Mouse (Mus musculus): ENCODE results near the gene Smyd3. TPM values are rescaled to one million over a fixed set of nuclear protein-coding genes. Genes with fewer than 3 reads are reported as not detected.

Smyd3 gene
- polyA plus RNA-seq, 1 experiment from 2014 or later, result 36.2 TPM

GRCm38 (mm10) chr1:179041231-179041904 is 476.5 kb downstream of the Smyd3 start:
- no peak for DNase-seq (ENCODE audit: low spot score)

GRCm38 (mm10) chr1:179038801-179039200 is 479.0 kb downstream of the Smyd3 start:
- DNase-seq (ENCODE audit: low spot score), result no peak

DNA sequence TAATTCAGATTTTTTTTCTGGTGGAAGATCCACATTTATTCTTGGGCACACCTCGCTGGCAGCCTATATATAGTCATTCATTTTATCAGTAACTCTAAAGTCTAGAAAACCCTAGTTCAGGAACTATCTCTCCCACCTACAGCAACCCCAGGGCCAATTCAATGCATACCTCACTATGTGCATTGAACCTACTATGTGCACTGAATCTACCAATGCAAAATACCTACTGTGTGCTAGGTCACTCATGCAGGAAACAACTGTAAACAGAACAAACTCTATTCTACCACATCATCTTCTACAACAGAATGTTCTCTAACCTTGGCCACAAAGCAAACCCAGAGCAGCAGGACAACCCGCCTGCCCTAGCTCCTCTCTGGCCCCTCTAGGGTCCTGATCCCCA is 484.9 kb downstream of the Smyd3 start:
- no peak for DNase-seq (ENCODE audit: low spot score)

GRCm38 (mm10) chr1:179031581-179031980 is 486.3 kb downstream of the Smyd3 start:
- no peak for DNase-seq (ENCODE audit: low spot score)

GRCm38 (mm10) chr1:179026614-179027013 is 491.2 kb downstream of the Smyd3 start:
- DNase-seq (ENCODE audit: low spot score), result no peak

DNA sequence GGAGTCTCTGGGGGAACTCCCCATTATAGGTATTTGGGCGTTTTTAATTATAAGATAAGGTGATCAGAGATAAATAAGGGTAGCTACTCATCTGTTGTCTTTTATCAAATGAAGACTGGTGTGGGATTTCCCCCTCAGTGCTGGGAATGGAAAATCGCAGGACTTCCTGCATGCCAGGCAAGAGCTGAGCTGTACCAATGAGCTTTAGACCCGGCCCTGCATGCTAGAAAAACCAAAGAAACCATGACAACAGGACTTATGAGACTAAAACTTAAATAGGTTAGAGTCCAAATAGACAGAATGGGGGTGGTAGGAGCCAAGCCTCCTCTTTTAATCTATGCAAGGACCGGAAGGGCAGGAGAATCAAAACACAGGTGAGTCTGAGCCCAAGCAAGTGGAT is 492.7 kb downstream of the Smyd3 start:
- no peak for DNase-seq (ENCODE audit: low spot score)

DNA sequence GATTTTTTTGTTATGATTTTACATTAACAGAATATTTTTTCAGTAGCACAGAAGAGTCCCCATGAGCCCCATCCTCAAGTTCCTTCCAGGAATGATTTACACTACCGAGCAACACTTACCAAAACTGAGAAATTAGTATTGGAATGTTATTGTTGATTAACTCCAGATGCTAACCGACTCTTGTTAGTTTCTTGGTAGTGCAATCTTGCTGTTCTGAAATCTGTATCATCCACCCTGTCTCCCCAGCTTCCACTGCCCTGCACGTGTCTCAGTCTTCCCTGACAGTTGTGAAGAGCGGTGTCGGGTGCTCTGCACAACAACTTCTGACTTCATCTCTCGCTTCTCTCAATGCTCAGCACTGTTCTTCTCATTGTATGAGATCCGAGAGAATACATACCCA is 494.4 kb downstream of the Smyd3 start:
- DNase-seq (ENCODE audit: low spot score), result no peak

- DNase-seq (ENCODE audit: low spot score), result no peak
These were observed 500.4 kb downstream of the Smyd3 start for GRCm38 (mm10) chr1:179017428-179017827.

DNA sequence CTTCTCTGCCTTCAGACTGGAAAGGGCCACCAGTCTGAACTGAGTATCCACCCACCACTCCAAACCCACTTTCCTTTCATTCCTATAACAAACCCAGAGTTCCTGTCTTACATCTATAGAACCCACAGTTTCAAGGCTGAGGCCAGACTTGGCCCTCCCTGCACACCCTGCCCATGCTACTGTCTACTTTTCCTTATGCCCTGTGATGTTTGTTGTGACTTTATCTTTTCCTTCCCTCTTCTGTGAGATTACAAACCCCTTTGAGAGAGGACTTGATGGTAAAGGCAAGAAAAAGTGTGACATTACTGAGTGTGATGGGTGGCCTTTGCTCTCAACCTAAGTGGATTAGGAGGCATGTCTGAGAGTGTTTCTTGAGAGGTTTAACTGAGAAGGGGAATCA is 504.8 kb downstream of the Smyd3 start:
- DNase-seq (ENCODE audit: low spot score), result no peak

GRCm38 (mm10) chr1:179012273-179012672 is 505.6 kb downstream of the Smyd3 start:
- no peak for DNase-seq (ENCODE audit: low spot score)

DNA sequence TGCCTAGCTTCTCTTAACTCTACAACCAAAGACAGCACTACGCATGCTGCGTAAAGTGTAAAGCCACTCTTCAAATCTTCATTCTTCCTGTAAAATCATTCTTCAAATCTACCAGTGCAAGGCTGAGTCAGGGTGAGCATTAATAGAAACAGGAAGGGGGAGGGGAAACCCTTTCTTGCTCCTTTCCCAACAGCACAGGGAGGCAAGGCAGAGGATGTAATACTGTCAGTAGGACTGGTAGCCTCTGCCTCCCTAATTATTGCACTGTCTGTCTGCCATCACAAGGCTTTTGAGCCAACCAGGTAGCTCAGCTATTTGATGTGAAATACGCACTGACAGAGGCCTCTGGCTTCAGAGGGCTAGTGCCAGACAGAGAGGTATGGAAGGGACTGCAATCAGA is 507.1 kb downstream of the Smyd3 start:
- no peak for DNase-seq (ENCODE audit: low spot score)

GRCm38 (mm10) chr1:179009911-179010310 is 507.9 kb downstream of the Smyd3 start:
- no peak for DNase-seq (ENCODE audit: low spot score)

GRCm38 (mm10) chr1:179004133-179004866 is 513.5 kb downstream of the Smyd3 start:
- DNase-seq (ENCODE audit: low spot score), result no peak

- no peak for DNase-seq (ENCODE audit: low spot score)
These were observed 514.3 kb downstream of the Smyd3 start for GRCm38 (mm10) chr1:179003406-179004132.

DNA sequence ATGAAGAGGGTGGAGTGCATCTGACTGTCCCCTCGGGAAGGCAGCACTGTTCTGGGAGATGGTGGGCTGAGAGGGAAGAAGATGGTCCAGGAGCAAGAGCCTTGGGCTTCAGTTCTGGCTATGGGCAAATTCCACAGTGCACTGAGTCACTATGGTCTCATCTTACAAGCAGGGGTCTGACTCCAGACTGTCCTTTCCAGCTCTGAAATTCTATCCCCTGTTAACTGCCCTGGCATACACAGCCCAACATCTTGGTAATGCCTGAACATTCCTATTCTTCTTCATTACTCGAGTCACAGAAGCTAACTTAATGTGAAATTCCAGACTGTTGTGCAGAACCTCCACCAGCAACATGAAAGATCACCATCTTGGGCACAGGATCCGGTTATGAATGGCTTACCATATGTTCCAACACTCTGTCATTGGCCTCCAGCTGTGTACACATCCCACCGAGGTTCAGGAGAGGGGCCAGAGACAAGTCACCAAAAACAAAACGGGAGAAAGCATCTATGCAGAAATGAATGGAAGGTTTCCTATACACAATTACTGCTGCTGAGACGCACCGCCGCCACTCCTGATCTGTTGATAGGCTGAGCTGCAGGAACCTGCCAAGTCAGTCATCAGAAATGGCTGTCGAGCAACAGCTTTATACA is 517.8 kb downstream of the Smyd3 start:
- DNase-seq (ENCODE audit: low spot score), result no peak

GRCm38 (mm10) chr1:178997870-178998269 is 520.0 kb downstream of the Smyd3 start:
- DNase-seq (ENCODE audit: low spot score), result no peak

DNA sequence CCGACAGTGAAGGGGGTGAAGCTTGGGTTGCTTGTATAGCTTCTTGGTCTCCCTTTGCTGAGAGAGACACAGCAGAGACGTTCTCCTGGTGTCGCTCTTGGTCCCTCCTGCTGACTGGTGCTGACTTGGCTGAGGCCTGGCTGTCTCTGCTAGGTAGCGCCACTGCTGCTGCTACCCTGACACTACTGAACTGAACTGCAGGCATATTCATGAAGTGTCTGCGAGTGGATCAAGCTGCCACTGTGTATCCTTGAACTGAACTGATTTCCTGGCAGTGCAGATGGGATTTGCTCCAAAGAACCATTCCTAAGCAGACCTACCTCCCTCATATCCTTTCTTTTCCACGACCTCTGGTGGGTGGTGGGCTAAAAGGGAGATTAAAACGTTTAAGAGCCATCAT is 523.6 kb downstream of the Smyd3 start:
- no peak for DNase-seq (ENCODE audit: low spot score)

GRCm38 (mm10) chr1:178992503-178992902 is 525.3 kb downstream of the Smyd3 start:
- no peak for DNase-seq (ENCODE audit: low spot score)

GRCm38 (mm10) chr1:178991470-178991869 is 526.4 kb downstream of the Smyd3 start:
- DNase-seq (ENCODE audit: low spot score), result no peak

GRCm38 (mm10) chr1:178991045-178991444 is 526.8 kb downstream of the Smyd3 start:
- no peak for DNase-seq (ENCODE audit: low spot score)

DNA sequence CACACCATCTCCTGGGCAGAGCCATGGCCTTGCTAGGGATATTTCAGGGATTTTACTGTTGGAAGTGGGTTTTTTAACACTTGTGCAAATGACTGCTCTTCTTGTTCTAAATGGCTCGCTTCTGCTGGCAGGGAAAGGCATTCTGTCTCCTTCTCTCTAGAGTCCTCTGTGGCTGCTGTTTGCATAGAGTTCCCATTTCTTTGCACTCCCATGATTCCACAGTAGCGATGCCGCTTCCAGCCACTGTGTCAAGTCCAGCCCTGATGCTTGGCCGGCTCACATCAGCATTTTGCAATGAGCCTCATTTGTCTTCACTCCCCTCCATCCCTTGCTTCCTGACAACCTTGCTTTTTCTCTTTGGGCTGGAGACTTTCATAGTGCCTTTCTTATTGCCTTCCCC is 528.4 kb downstream of the Smyd3 start:
- no peak for DNase-seq (ENCODE audit: low spot score)

DNA sequence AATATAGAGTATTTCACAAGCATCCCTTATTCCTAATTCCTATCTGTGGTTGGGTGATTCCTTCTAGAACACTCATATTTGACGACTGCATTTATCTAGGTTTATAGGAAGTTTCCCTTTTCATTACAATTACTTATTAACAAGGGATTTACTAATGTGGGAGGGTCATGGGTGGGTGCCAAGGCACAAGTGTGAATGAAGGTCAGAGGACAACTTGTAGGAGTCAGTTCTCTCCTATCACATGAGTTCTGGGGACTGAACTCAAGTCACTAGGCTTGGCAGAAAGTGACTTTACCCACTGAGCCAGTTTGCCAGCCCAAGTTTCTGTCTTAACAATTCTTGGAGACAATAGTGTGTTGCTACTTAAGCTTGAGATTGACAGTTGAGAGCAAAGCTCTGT is 529.7 kb downstream of the Smyd3 start:
- no peak for DNase-seq (ENCODE audit: low spot score)

Measured in thymus, postnatal 0 days (tissue).